ENCODE assay signal across 7 mouse cellular contexts in genomic region chr2:166154749-166155453, GRCm38 (mm10). TPM values are rescaled to one million over a fixed set of nuclear protein-coding genes. Genes with fewer than 3 reads are reported as not detected.
DNase-seq lines count a peak whose midpoint lies in the region; ATAC-seq and TF ChIP-seq lines count a peak whose summit lies in the region.

No protein-coding gene starts in this region.

- H3K4me3 ChIP-seq in cortical plate, adult 2 months (ENCODE audit: insufficient read depth, low read length): peak overlapping the region; percentile 53
- H3K4me3 ChIP-seq in heart, embryonic 13.5 days: peak overlapping the region; percentile 86
- peak overlapping the region; percentile 83 for H3K4me3 ChIP-seq in stomach, embryonic 14.5 days (ENCODE audit: low read depth, low read length)

- peak overlapping the region; percentile 89 for H3K27ac ChIP-seq in cortical plate, adult 2 months (ENCODE audit: insufficient read depth, low read length)
- peak overlapping the region; percentile 93 for H3K27ac ChIP-seq in heart, embryonic 13.5 days (replicated peaks)
- peak overlapping the region; percentile 97 for H3K27ac ChIP-seq in stomach, embryonic 14.5 days (ENCODE audit: low read length)

- no peaks in the 10 kb centered on the region for H3K36me3 ChIP-seq in heart, embryonic 13.5 days
- no peaks in the 10 kb centered on the region for H3K36me3 ChIP-seq in stomach, embryonic 14.5 days (ENCODE audit: control insufficient read depth, insufficient read depth, low read length)

- ATAC-seq in heart, embryonic 13.5 days (ENCODE audit: extremely low read depth, insufficient number of reproducible peaks, low FRiP score, low TSS enrichment): no peak
- peak; percentile 35 for ATAC-seq in megakaryocyte, adult 5-6 weeks (ENCODE audit: poor library complexity, severe bottlenecking)
- peak; percentile 33; the same call in 1 of the 2 replicates for ATAC-seq in stomach, embryonic 14.5 days (ENCODE audit: insufficient number of reproducible peaks, insufficient read depth, low FRiP score, low read depth)

- no peaks in the 10 kb centered on the region for H3K27me3 ChIP-seq in heart, embryonic 13.5 days (replicated peaks)
- no peaks in the 10 kb centered on the region for H3K27me3 ChIP-seq in stomach, embryonic 14.5 days (ENCODE audit: control insufficient read depth, insufficient read depth, low read length)

- H3K4me1 ChIP-seq in cortical plate, adult 2 months (ENCODE audit: control insufficient read depth, insufficient read depth, low read length): peaks cover 4% of the 10 kb centered on the region
- peaks cover 53% of the 10 kb centered on the region for H3K4me1 ChIP-seq in heart, embryonic 13.5 days
- peaks cover 49% of the 10 kb centered on the region for H3K4me1 ChIP-seq in stomach, embryonic 14.5 days (ENCODE audit: control insufficient read depth, insufficient read depth, low read length)

- H3K9me3 ChIP-seq in heart, embryonic 13.5 days: no peaks in the 10 kb centered on the region
- H3K9me3 ChIP-seq in stomach, embryonic 14.5 days (ENCODE audit: control insufficient read depth, low read depth, low read length): 0 out of 2 replicates have a peak, but pooled peaks cover 3% of the 10 kb centered on the region

- H3K9ac ChIP-seq in heart, embryonic 13.5 days: peak overlapping the region; percentile 96
- peak overlapping the region; percentile 96 for H3K9ac ChIP-seq in stomach, embryonic 14.5 days (replicated peaks; ENCODE audit: low read depth, low read length)

- WGBS in heart, embryonic 13.5 days: under 1% methylated on average over 80 of the region's 95 CpGs
- under 1% methylated on average over 76 of the region's 95 CpGs for WGBS in stomach, embryonic 14.5 days

- DNase-seq in ovary, postnatal 36 days (ENCODE audit: low spot score): peak; percentile 63
- no peak for DNase-seq in ovary, adult 18-20 months (ENCODE audit: low spot score)
- DNase-seq in layer of hippocampus, postnatal 25 days (ENCODE audit: extremely low spot score in 1 of 2, low spot score in 1 of 2): peak; percentile 27 to 54

- peak overlapping the region; percentile 82 for H3K4me2 ChIP-seq in heart, embryonic 13.5 days
- peak overlapping the region; percentile 52 for H3K4me2 ChIP-seq in stomach, embryonic 14.5 days (replicated peaks; ENCODE audit: low read depth, low read length)

- TF ChIP-seq CTCF in cortical plate, adult 2 months (IDR thresholded peaks at IDR 0.05; ENCODE audit: extremely low read depth, insufficient read depth, low read length): no peak

- TF ChIP-seq POLR2A in cortical plate, adult 2 months (IDR thresholded peaks at IDR 0.05; ENCODE audit: extremely low read depth, insufficient read depth, low read length): 0 out of 2 replicates have a peak, but pooled peaks have one; percentile 4

RNA-seq across cellular contexts. Expression of gene Sulf2, which starts 0.6 kb away (rescaled TPM):
- polyA plus RNA-seq in cortical plate, adult 2 months (2012; rRNA removed): 69.5 and 75.0 TPM in 2 replicates
- 87.6 and 91.3 TPM in 2 replicates for polyA plus RNA-seq in heart, embryonic 13.5 days (2015; fragmentation: Nextera tagmentation; extraction: Ambion mirVana)
- 100 to 1,000 TPM; 127 to 137 TPM for total RNA-seq in layer of hippocampus, postnatal 25 days (2021)
- total RNA-seq in megakaryocyte, adult 5-6 weeks (2015): 71.3 and 72.6 TPM in 2 replicates
- 47.4 and 51.1 TPM in 2 replicates for total RNA-seq in megakaryocyte, adult 5-6 weeks (2017)
- 233 and 235 TPM in 2 replicates for polyA plus RNA-seq in stomach, embryonic 14.5 days (2014; fragmentation: Nextera tagmentation; extraction: Ambion mirVana)
